Mouse (Mus musculus) ES-Bruce4 (cell line): ENCODE results near the gene Vmn1r50. TPM values are rescaled to one million over a fixed set of nuclear protein-coding genes. Genes with fewer than 3 reads are reported as not detected.
"Not testable (repeated sequence)": the region's sequence is repeated elsewhere in the genome, so short reads cannot be mapped to it uniquely, and the experiment has no call there.

Experiments used
- H3K27ac ChIP-seq: 2 replicates; pipeline ENCODE4 v1.5.1; 2012; ENCODE audit warnings: low read length, inconsistent platforms; ENCODE audit not compliant: insufficient read depth
- H3K27me3 ChIP-seq: 2 replicates; pipeline ENCODE4 v1.6.1; 2012; ENCODE audit warnings: mild to moderate bottlenecking, low read length, inconsistent platforms; ENCODE audit not compliant: control insufficient read depth, poor library complexity, insufficient read depth, severe bottlenecking
- H3K36me3 ChIP-seq: 2 replicates; pipeline ENCODE4 v1.6.1; 2012; ENCODE audit warnings: inconsistent platforms, mild to moderate bottlenecking, low read length, moderate library complexity; ENCODE audit not compliant: control insufficient read depth, poor library complexity, insufficient read depth, severe bottlenecking
- H3K4me1 ChIP-seq: one replicate; pipeline ENCODE4 v1.8.1; 2011; ENCODE audit warnings: low read length; ENCODE audit not compliant: control insufficient read depth, insufficient read depth
- H3K4me3 ChIP-seq: 2 replicates; pipeline ENCODE4 v1.5.1; 2011; ENCODE audit warnings: low read depth, mild to moderate bottlenecking, low read length
- H3K9ac ChIP-seq: 2 replicates; pipeline ENCODE4 v1.6.1; 2012; ENCODE audit warnings: low read depth, mild to moderate bottlenecking, inconsistent platforms; ENCODE audit not compliant: poor library complexity, severe bottlenecking
- H3K9me3 ChIP-seq: replicated peaks from 2 replicates; pipeline ENCODE4 v1.6.1; 2012; ENCODE audit warnings: mild to moderate bottlenecking, low read length, inconsistent platforms; ENCODE audit not compliant: control insufficient read depth, poor library complexity, insufficient read depth, severe bottlenecking
- CTCF ChIP-seq: IDR thresholded peaks from one replicate; pipeline ENCODE4 v1.8.1; 2011; ENCODE audit warnings: low read depth, low read length
- EP300 ChIP-seq: IDR thresholded peaks from 2 replicates; pipeline ENCODE4 v1.6.1; 2011; ENCODE audit warnings: low read depth, low read length; ENCODE audit not compliant: insufficient read depth
- POLR2A ChIP-seq: IDR thresholded peaks from one replicate; pipeline ENCODE4 v1.8.1; 2011; ENCODE audit warnings: low read length; ENCODE audit not compliant: insufficient read depth
- polyA plus RNA-seq: library from polyadenylated mRNA; stranded (reverse); fragments of >200 nt; gene quantifications from 2 replicates; pipeline ENCODE4 v1.2.4, GENCODE M21; 2011; ENCODE audit warnings: low read depth; ENCODE audit not compliant: missing spikeins, insufficient read depth, insufficient read length

Vmn1r50 gene
- not detected in 2 replicates for polyA plus RNA-seq

GRCm38 (mm10) chr6:90101130-90101529, at the start of gene Vmn1r50:
Vmn1r50 (plus strand) TSS chr6:90101430.
- no peak for TF ChIP-seq POLR2A
- no peak for TF ChIP-seq EP300
- TF ChIP-seq CTCF, result no peak
- Histone ChIP-seq H3K9me3 (no peaks in the 10 kb centered on the region), H3K36me3 (no peaks in the 10 kb centered on the region), H3K4me1 (no peaks in the 10 kb centered on the region), H3K27ac (no peak within 1 kb of the TSS), H3K9ac (no peak within 1 kb of the TSS), H3K27me3 (no peaks in the 10 kb centered on the region), H3K4me3 (no peak within 1 kb of the TSS)

GRCm38 (mm10) chr6:90078406-90078805, 22.8 kb upstream of the Vmn1r50 start, which contains the start of gene Vmn1r49:
Vmn1r49 (minus strand) TSS chr6:90078506.
- no peak within 1 kb of the TSS for H3K9ac ChIP-seq
- TF ChIP-seq POLR2A, result no peak
- TF ChIP-seq EP300, result no peak
- no peak for TF ChIP-seq CTCF

GRCm38 (mm10) chr6:90100566-90100965, 664 bp upstream of the Vmn1r50 start:
- no peaks in the 10 kb centered on the region for H3K9me3 ChIP-seq
- H3K4me1 ChIP-seq, result no peaks in the 10 kb centered on the region
- H3K27me3 ChIP-seq, result no peaks in the 10 kb centered on the region
- no peak overlapping the region for H3K4me3 ChIP-seq
- TF ChIP-seq CTCF (no peak), POLR2A (no peak), EP300 (no peak)
- no peak overlapping the region for H3K9ac ChIP-seq
- H3K27ac ChIP-seq, result no peak overlapping the region
- H3K36me3 ChIP-seq, result no peaks in the 10 kb centered on the region

More at GRCm38 (mm10) chr6:90078406-90078805, 22.8 kb upstream of the Vmn1r50 start, which contains the start of gene Vmn1r49:
- Histone ChIP-seq H3K4me3 (no peak within 1 kb of the TSS), H3K9me3 (no peaks in the 10 kb centered on the region), H3K27me3 (no peaks in the 10 kb centered on the region), H3K4me1 (no peaks in the 10 kb centered on the region), H3K27ac (no peak within 1 kb of the TSS), H3K36me3 (no peaks in the 10 kb centered on the region)

- not testable (repeated sequence) for H3K27ac ChIP-seq, H3K4me3 ChIP-seq, H3K9ac ChIP-seq, H3K4me1 ChIP-seq, H3K27me3 ChIP-seq, H3K9me3 ChIP-seq, H3K36me3 ChIP-seq
These were observed 21.1 kb downstream of the Vmn1r50 start, which contains the start of gene Vmn1r51 for GRCm38 (mm10) chr6:90122296-90122695. Vmn1r51 (plus strand) TSS chr6:90122596.

Other genes starting within 250 kb of the Vmn1r50 start
- gene Vmn1r42, start 225.0 kb upstream of the Vmn1r50 start, polyA plus RNA-seq, result not detected in 2 replicates
- gene Vmn1r43, start 225.0 kb upstream of the Vmn1r50 start, polyA plus RNA-seq, result not detected in 2 replicates
- gene Vmn1r44, start 217.8 kb upstream of the Vmn1r50 start, polyA plus RNA-seq, result not detected in 2 replicates
- not detected in 2 replicates for gene Vmn1r45, start 160.8 kb upstream of the Vmn1r50 start, polyA plus RNA-seq
- gene Vmn1r46, start 132.1 kb upstream of the Vmn1r50 start, polyA plus RNA-seq, result 0.06 TPM in 1 of 2 replicates, not detected in the other
- gene Vmn1r47, start 85.3 kb upstream of the Vmn1r50 start, polyA plus RNA-seq, result not detected in 2 replicates
- gene Vmn1r48, start 64.6 kb upstream of the Vmn1r50 start, polyA plus RNA-seq, result not detected in 2 replicates
- not detected in 2 replicates for gene Vmn1r49, start 22.9 kb upstream of the Vmn1r50 start, polyA plus RNA-seq
- not detected in 2 replicates for gene Vmn1r51, start 21.2 kb downstream of the Vmn1r50 start, polyA plus RNA-seq
- not detected in 2 replicates for gene Vmn1r52, start 73.4 kb downstream of the Vmn1r50 start, polyA plus RNA-seq
- gene V1ra8, start 101.4 kb downstream of the Vmn1r50 start, polyA plus RNA-seq, result not detected in 2 replicates
- 0.72 and 0.79 TPM in 2 replicates for gene Vmn1r53, start 123.0 kb downstream of the Vmn1r50 start, polyA plus RNA-seq
- not detected in 2 replicates for gene Vmn1r54, start 144.9 kb downstream of the Vmn1r50 start, polyA plus RNA-seq
- gene BC048671, start 199.8 kb downstream of the Vmn1r50 start, polyA plus RNA-seq, result not detected in 2 replicates
- gene Chst13, start 223.8 kb downstream of the Vmn1r50 start, polyA plus RNA-seq, result not detected in 2 replicates
- not detected in 2 replicates for gene Uroc1, start 231.9 kb downstream of the Vmn1r50 start, polyA plus RNA-seq